Mouse (Mus musculus): Measurements from ENCODE around the gene Alx3. TPM values are rescaled to one million over a fixed set of nuclear protein-coding genes. Genes with fewer than 3 reads are reported as not detected.
A peak's percentile ranks its signal among the peaks of the same experiment; 100 is the strongest.

Gene Alx3
- total RNA-seq, 2 experiments from 2014 or later, result 0.33 to 0.47 TPM

DNA sequence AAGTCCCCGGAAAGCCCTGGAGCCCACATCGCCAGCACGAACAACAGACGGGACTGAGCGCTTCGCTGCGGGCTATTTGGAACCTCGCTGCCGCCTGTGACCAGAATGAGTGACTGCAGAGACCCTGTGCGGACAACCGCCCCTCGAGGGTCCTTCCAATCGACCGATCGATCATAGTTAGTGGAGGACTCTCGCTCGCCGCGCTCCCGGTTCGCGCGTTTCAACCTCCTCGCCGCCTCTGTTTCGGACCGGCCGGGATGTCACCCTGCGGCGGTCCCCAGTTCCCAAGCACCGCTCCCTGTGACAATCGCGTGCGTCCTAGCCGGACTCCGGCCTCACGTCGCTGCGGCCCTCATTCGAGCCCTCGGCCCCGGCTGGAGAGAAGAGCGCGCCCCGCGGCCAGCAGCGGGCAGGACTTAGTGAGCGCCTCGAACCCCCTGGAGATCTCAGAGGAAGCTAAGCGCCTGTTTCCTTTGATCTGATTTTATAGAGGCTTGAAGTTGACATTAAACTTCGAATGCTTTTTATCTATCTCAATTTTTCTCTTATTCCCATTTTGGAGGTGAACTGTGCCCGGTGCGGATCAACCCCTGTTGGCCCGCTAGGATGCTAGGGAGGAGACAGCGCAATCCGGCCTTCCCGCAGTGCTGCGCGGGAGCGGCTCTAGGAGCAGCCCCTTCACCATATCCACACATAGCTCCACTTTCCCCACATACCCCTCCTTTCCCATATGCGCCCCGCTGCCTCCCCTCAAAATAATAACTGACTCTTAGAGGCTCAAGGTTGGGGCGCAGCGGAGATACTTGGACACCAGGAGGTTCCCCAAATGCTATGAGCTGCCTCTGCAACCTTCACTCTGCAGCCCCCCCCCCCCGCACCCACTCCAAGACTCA, 11.7 kb upstream of the Alx3 start:
- no peak for DNase-seq (ENCODE audit: extremely low spot score in 1 of 2, low spot score in 1 of 2)

DNA sequence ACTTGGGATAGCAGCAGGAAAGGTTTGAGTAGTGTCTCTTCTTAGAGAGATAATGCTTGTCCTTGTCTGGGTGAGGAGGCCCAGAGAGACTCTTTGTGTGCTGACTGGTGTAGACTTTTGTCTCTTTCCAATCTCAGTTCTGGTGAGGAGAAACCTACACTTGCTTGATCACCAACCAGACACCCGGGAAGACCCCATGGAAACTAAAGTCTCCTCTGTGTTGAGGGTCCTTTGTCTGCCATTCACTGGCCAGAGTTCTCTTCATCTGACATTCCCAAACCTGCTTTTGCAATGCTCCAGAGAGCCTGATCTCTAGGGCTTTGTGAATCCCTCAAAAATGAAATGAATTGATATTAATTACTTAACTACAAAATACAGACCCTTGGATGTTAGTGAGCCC, 10.9 kb upstream of the Alx3 start:
- DNase-seq (ENCODE audit: extremely low spot score in 1 of 2, low spot score in 1 of 2), result no peak

DNA sequence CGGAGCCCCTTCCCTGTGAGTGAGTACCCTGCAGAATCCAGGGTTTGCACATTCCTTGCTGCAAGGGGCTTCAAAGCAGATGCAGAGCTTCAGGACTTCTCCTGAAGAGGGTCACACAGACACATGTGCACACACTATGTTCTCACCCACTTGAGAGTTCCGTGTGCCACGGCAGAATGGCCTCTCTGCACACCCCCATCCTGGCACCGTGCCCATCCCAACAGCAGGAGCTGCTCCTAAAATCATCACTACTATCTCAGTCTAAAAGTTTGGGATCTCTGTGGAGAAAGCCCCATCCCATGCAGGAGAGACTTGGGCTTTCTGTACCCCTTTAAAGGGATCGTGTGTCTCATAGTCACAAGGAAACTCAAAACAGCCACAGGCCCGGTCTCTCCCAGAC, 8.3 kb upstream of the Alx3 start:
- DNase-seq (ENCODE audit: extremely low spot score in 1 of 2, low spot score in 1 of 2), result no peak

DNA sequence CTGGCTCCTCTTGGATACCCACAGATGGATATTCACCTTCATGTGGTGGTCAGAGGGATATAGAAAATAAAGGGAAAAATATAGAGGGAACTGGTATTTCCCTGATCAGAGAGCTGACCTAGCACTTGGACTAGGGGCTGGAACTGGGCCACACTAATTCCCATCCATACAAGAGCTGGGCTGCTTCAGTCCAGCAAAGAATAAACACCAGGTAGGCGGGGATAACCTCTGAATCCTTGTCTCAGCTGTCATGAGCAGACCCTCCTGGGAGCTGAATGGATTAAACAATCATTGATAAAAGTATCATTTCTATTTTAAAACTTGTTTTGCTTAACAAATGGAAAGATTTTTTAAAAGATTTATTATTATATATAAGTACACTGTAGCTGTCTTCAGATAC, 3.2 kb upstream of the Alx3 start:
- no peak for DNase-seq (ENCODE audit: extremely low spot score in 1 of 2, low spot score in 1 of 2)

DNA sequence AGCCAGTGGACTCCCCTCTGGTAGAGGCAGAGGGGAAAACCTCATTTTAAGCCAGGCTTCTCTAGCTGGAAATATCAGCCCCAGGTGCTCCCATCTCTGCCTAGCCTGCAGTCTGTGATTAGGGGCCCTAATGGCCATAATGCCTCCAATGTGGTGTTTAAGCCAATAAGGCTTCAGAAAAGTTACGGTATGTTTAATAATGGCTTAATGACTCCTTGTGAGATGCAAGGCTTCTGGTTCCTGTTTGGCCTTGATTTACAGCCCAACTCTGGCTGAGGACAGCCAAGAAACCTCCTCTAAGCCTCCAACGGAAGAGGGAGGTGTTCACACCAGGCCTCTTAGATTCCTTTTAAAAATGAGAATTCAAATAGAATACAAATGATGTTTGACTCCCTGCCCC, 1.2 kb upstream of the Alx3 start:
- no peak for DNase-seq (ENCODE audit: extremely low spot score in 1 of 2, low spot score in 1 of 2)

DNA sequence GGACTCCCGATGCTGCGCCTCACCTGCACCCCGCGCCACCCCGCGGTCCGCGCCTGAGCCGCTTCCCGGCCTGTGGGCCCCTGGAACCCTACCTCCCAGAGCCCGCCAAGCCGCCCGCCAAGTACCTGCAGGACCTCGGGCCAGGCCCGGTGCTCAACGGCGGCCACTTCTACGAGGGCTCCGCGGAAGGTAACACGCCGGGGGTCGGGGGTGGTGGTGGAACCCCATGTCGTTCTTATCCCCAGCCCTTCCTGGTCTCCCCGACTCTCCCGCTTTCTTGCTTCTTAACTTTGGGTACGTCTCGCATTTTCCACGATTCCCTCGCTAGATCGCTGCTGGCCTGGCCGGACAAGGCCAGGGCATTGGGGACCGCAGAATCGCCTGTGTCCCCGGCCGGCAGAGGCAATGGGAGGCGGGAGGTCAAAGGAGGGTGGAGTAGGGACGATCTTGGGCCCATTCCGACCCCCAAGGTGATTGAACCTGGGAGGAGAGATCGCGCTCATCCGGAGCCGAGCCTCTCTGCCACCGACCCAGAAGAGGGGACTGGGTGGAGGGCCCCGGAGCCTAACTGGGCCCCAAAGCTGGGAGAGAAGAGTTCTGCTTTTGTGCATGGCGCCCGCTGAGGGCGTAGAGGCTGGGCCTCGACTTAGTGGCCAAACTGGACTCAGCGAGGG, 570 bp downstream of the Alx3 start:
- DNase-seq (ENCODE audit: extremely low spot score in 1 of 2, low spot score in 1 of 2), result no peak

DNA sequence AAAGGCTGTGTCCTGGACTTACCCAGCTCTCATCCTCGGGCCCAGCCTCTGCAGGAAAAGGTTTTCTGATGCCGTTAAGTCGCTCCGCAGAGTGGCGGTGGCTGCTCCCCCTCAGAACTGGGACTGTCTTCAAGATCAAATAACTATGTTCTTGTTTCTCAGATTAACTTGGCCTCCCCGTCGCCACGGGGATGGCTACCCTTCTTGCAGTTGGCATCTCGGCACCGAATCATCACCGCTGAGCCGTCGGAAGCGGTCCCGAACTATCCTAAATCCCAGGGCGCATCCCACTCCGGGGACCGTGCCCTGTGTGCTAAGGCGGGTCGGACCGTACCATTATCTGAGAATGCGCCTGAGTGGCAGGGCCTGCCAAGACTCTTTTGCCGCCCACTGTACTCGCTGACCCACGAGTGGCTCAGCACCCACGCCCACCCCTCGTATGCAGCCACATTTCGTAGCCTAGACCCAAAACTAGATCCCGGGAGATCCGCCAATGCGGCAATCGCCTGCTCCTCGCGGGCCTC, 1.2 kb downstream of the Alx3 start:
- no peak for DNase-seq (ENCODE audit: extremely low spot score in 1 of 2, low spot score in 1 of 2)

DNA sequence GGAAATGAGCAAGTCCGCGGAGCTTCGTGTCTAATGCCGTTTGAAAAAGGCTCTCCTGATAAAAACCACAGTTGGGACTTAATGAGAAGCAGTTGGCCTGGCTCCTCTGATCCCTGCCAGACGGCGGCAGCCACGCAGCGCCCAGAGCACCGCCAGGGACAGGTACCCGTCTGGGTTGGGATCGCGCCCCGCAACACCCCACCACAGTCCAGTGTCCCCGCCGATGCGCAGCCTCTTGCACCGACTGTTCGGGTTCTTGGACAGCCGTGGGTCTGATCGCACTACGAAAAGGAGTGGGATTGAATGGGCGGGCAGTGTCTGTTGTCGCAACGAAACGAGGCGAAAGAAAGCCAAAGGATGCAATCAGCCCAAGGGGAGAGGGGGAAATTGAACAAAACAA, 1.7 kb downstream of the Alx3 start:
- no peak for DNase-seq (ENCODE audit: extremely low spot score in 1 of 2, low spot score in 1 of 2)

DNA sequence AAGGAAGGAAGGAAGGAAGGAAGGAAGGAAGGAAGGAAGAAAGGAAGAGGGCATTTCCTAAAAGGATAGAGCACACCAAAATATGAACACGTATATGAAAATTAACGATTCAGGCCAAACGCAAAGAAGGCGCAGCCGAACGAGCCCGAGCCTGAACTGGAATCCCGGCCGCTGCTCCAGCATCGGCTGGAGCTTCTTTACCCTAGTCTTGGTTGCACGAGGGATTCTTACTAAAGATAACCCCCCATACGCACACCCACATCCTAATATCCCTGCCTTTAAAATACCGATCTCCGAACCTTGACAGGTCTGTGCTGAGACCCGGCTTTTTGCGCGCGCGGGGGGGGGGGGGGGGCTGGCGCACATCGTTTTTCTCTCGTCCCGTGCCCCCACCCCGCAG, 2.3 kb downstream of the Alx3 start:
- DNase-seq (ENCODE audit: extremely low spot score in 1 of 2, low spot score in 1 of 2), result no peak

DNA sequence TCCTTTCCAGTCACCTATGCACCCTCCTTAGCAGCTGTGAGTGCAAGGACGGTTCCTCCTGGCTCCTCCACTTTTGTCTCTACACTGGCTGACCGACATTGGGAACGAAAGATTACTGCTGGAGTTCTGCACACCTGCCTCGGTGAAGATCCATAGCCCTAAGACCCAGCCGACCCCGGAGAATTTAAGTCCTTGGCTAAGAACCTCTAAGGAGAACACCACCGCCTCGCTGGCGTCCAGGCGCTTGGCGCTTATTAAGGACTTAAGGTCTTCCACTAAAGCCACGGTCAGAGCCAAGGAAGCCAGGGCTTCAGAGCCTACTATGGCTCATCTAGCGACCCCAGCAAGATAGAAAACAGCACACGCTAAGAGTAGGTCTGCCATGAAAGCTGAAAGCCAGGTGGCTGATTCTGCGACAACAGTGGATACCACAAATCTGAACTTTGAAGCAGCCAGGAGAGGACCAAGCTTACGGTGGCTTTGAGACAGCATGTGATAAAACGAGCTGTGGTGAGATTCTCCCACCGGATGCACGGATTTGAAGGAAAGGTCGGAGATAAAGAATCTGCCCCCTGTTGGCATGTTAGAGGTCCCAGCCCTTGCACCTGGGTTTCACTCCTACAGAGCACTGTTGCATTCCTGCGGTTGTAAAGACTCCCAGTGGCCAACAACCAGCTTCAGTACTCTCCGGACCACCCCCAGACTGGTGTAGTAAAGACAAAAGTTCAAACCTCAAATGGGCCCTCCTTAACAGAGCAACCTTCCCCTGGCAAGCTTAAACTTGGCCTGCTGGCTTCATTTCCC, 3.0 kb downstream of the Alx3 start:
- DNase-seq (ENCODE audit: extremely low spot score in 1 of 2, low spot score in 1 of 2), result no peak

DNA sequence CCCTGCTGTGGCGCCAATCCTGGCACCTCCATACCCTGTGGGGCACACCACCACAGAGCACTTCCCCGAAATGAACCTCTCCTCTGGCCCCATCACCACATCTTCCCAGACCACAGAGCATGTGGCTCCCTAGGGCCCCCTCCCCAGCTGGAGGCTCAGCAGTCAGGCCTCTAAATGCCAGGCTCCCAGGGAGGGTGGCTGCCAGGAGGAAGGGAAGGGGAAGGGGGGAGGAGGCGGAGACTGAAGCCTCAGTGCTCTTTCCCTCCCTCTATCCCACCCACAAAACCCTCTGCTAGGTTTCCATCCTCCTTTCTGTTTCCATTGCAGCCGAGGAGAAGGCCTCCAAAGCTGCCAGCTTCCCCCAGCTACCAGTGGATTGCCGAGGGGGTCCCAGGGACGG, 5.3 kb downstream of the Alx3 start:
- no peak for DNase-seq (ENCODE audit: extremely low spot score in 1 of 2, low spot score in 1 of 2)

DNA sequence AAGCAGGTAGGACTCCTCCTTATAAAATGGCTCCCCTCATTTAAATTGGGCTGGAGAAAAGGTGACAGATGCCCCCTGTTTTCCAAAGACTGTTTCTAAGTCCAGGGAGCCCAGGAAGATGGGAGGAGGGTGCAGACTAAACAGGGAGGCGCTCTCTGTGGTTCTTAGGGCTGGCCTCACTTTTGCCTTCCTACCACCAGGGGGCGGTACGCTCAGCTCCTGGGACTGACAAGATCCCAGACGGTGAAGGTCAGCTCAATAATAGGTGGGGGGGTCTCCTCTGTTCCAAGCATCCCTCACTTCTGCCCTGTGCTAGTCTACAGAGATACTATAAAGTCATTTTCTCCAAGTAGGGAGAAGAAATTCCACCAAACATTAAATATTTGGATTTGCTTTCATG, 10.5 kb downstream of the Alx3 start:
- DNase-seq (ENCODE audit: extremely low spot score in 1 of 2, low spot score in 1 of 2), result peak in 1 of 2 experiments; percentile 65

DNA sequence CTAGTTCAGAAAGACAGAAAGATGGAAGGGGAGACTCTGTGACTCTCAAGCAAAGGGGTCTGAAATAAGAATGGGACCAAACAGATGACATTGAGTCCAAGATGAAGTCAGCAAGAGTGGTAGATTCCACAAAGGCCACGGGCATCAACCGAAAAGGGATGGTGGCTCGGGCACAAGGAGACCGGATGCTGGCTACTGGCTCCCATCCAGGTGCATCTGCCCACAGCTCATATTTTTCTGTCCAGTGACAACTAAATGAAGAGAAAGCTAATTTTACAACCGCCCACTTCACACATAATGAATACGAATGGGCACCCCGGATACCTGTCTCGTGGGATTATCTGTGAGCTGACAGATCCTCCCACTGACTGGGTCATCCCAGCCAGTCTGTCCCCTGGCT, 12.4 kb downstream of the Alx3 start:
- no peak for DNase-seq (ENCODE audit: extremely low spot score in 1 of 2, low spot score in 1 of 2)

DNA sequence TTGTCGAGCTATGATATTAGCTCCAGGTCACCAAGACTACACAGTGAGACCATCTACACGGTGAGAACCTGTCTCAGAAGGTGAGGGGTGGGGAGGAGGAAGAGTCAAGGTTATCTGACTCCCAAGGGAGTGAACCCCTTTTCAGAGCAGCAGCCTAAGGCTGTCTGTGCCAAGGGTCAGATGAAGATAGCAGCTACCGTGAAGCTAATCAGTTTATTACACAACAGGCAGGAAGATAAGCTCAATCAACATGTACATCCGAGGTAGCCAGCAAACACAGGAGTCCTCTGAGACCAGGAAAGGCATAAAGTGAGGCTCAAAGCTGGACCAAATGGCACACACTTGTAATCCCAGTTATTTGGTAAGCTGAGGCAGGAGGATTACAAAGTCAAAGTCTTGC, 14.0 kb downstream of the Alx3 start:
- no peak for DNase-seq (ENCODE audit: extremely low spot score in 1 of 2, low spot score in 1 of 2)

DNA sequence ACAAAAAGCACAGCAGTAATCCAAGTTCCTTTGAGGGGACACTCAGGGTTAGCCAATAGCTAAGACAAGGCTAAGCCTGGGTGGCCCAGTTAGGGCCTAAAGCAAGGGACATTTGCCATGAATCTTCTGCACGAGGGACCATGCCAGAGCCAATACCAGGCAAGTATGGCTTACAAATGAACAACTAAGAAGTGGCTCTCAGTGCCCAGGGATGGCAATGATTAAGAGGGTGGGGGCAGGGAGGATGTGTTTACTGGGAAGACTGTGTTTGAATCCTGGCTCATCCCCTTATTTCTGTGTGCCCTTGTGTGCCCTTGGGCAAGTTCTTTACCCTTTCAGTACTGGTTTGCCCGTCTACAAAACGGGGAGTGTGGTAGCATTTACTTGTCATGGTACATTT, 14.5 kb downstream of the Alx3 start:
- no peak for DNase-seq (ENCODE audit: extremely low spot score in 1 of 2, low spot score in 1 of 2)

DNA sequence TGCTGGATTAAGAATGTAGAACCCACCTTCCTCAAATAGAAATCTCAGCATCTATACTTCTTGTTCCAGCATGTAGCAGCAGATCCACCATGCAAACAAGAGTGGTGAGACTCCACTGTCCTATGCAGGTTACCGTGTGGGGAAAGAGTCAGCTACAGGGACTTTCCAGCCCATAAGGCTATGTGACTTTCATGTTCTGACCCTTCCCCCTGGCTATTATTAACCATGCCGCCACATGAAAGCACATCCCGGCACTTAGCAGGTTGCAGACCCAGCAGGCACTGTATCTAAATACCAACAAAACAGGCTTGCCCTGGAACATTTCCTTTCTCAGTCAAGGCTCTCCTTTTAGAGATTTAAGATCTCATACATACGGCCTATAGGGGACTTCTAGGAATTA, 16.6 kb downstream of the Alx3 start:
- no peak for DNase-seq (ENCODE audit: extremely low spot score in 1 of 2, low spot score in 1 of 2)

DNA sequence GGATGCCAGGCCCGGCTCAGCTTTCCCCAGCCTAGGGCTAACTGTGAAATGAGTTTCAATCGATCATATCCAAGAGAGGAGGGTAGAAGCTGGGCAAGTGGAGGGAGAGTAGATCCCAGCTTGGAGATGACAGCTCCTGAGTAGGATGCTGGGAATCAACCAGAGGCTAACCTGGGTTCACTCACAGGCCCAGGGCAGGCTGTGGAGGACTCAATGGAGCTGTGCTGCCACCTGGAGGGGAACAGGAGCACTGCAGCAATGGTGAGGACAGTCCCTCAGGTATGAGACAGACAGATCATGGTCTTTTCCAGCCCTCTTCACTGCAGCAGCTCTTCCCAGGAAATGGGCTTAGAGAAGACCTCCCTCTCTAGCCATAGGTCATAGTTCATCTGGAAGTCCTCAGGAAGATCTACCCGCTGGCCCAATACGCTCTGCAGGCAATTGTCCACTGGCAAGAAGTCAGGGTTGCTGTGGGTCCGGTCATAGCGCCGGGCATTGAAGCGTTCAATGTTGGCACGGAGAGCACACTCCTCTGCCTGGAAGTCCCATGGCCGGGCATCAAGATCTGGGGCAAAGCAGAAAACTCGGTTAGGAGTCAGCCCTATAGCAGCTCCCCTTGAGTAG, 18.2 kb downstream of the Alx3 start:
- peak; percentile 56 to 83 for DNase-seq (ENCODE audit: extremely low spot score in 1 of 2, low spot score in 1 of 2)

DNA sequence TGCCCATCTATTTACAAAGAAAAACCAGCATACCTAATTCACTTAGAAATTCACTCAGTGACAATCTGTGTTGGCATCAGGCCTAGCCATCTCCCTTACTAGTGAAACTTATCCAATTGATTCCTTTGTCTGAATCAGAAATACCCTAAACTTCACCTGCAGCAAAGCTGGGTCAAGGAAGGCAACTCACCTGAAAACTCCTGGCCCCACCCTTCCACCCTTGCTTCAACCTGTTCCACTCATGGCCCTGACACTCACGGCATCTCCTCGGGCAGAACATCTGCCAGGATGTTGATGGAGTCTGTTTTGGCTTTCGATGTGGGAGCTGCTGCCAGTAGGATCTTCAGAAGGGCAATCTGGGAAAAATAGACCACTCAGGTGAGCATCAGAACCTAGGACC, 23.0 kb downstream of the Alx3 start:
- no peak for DNase-seq (ENCODE audit: extremely low spot score in 1 of 2, low spot score in 1 of 2)

DNA sequence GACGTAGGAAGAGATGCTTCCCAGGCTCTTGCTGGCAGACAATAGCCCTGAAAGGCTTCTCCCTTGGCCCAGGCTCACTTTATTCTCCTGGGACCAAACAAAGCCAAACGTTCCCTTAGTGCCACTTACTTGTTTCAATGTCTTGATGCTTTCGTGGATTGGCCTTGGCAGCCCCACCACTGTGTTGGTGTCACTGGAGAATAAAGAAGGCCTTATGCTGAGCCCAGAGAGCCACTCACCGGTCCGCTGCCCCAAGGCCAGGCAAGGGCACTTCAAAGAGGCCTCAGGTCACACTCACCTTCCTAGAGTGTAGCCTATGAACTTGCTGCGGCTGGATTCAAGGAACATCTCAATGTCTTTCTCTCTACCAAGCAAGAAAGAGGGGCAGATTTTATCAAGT, 25.1 kb downstream of the Alx3 start:
- DNase-seq (ENCODE audit: extremely low spot score in 1 of 2, low spot score in 1 of 2), result no peak

DNA sequence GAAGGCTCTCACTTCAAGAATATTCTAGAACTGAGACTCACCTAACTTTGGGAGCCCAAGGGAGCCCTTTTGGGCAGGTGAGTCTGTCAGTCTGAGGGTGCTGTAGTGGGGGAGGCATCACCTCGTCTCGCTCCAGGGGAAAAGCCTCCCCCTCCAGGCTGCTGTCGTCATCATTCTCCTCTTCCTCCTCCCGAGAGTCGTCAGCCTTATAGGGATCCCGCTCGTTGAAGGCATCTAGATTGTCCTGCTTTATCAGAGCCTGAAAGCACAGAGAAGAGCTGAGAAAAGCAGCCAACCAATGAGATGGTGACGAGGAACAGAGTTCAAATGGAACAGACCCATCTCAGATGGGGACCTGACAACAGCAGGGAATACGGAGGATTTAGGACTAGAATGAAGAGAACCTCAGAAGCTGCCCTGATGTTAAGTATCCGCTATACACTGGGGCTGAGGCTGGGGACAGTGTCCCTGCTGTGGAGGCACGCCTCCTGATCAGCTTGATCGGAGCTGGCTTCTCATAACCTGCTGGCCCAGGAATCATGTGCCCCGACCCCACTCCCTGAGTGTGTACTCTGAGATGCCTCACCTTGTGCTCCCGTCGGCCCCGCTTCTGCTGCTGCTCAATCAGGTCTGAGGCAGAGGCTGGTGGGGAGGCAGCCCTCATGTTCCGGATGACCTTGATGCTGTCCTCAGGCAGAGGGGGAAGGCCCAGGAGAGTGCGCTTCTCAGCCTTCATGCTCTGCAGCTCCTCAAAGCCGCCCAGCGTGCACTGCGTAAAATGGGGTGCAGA, 26.6 kb downstream of the Alx3 start:
- peak in 1 of 2 experiments; percentile 3 for DNase-seq (ENCODE audit: extremely low spot score in 1 of 2, low spot score in 1 of 2)

All from layer of hippocampus, postnatal 25 days (tissue).